Mouse (Mus musculus) hindbrain, embryonic 14.5 days (tissue): ENCODE measurements at regions not wholly inside any gene's neighbourhood (a gene's known extent, or its start where the extent isn't known, plus 50 kb on each side); places are given as distances from the start of the nearest gene placed in this dataset.
A peak's percentile ranks its signal among the peaks of the same experiment; 100 is the strongest.

Experiments used
- ATAC-seq: fragments of 200-750 bp; cut with Nextera tagmentation; 2 replicates; pipeline ENCODE4 v1.8.0; 2017; ENCODE audit warnings: moderate number of reproducible peaks, mild to moderate bottlenecking, moderate TSS enrichment, moderate library complexity; ENCODE audit not compliant: low FRiP score
- DNase-seq: peaks from one replicate; pipeline ENCODE4 v3.0.0-alpha.2; 2015; ENCODE audit warnings: low spot score
- H3K27ac ChIP-seq: fragments of 300-500 bp; sonication (generic); 2 replicates; pipeline ENCODE4 v1.5.1; 2014; ENCODE audit warnings: mild to moderate bottlenecking, moderate library complexity
- H3K27me3 ChIP-seq: fragments of 300-500 bp; sonication (generic); 2 replicates; pipeline ENCODE4 v1.6.1; 2014; ENCODE audit warnings: mild to moderate bottlenecking, low read length, mixed read lengths; ENCODE audit not compliant: control insufficient read depth, insufficient read depth
- H3K36me3 ChIP-seq: fragments of 300-500 bp; sonication (generic); replicated peaks from 2 replicates; pipeline ENCODE4 v1.6.1; 2014; ENCODE audit not compliant: control insufficient read depth, insufficient read depth
- H3K4me1 ChIP-seq: fragments of 300-500 bp; sonication (generic); replicated peaks from 2 replicates; pipeline ENCODE4 v1.6.1; 2014; ENCODE audit warnings: antibody characterized with exemption, low read length, mixed read lengths; ENCODE audit not compliant: control insufficient read depth, insufficient read depth
- H3K4me2 ChIP-seq: fragments of 300-500 bp; sonication (generic); replicated peaks from 2 replicates; pipeline ENCODE4 v1.6.1; 2014; ENCODE audit warnings: mild to moderate bottlenecking, moderate library complexity
- H3K4me3 ChIP-seq: fragments of 300-500 bp; sonication (generic); replicated peaks from 2 replicates; pipeline ENCODE4 v1.5.1; 2014; ENCODE audit warnings: mild to moderate bottlenecking, low read length
- H3K9ac ChIP-seq: fragments of 300-500 bp; sonication (generic); 2 replicates; pipeline ENCODE4 v1.6.1; 2014
- H3K9me3 ChIP-seq: fragments of 300-500 bp; sonication (generic); 2 replicates; pipeline ENCODE4 v1.6.1; 2016; ENCODE audit warnings: low read length; ENCODE audit not compliant: control insufficient read depth
- WGBS: fragments of 180-500 bp; shearing (Covaris S2); extraction: QIAGEN DNeasy Blood & Tissue Kit; methylation state at CpG from one replicate; pipeline ENCODE4 v1.1.7; 2014; 5-methylcytosine and 5-hydroxymethylcytosine counted together

DNA sequence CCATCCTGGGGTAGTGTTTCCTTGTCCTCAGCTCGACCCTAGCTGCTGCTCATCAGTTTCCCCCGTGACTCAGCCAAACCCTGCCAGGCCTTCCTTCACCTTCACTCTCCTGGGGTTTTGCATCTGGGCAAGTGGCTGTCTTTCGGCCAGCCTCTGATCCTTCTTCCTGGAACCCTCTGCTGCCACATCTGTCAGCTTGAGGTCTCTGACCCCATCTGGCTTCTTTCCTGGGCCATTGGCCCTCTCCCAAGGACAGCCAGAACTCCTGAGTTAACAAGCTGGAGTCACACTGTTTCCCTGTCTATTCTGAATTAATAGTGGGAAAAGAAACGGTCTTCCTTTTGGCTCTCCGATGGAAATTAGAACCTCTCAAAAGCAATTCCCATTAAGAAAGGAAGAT lies 767.5 kb downstream of the Gm826 start:
- WGBS: 75% methylated on average over 5 of the region's 5 CpGs
- no peak for DNase-seq
- no peaks in the 10 kb centered on the region for H3K27me3 ChIP-seq
- no peak overlapping the region for H3K4me3 ChIP-seq
- H3K36me3 ChIP-seq: no peaks in the 10 kb centered on the region
- no peak for ATAC-seq
- H3K4me1 ChIP-seq: no peaks in the 10 kb centered on the region
- no peaks in the 10 kb centered on the region for H3K9me3 ChIP-seq
- no peak overlapping the region for H3K4me2 ChIP-seq
- H3K9ac ChIP-seq: no peak overlapping the region
- H3K27ac ChIP-seq: no peak overlapping the region

- ATAC-seq: no peak
- H3K36me3 ChIP-seq: no peaks in the 10 kb centered on the region
- no peak for DNase-seq
Measured at GRCm38 (mm10) chr2:159568391-159568790, 765.6 kb downstream of the Gm826 start.

GRCm38 (mm10) chr2:159571862-159572261 lies 762.1 kb downstream of the Gm826 start:
- ATAC-seq: no peak
- H3K27me3 ChIP-seq: no peaks in the 10 kb centered on the region
- no peak overlapping the region for H3K27ac ChIP-seq
- H3K4me3 ChIP-seq: no peak overlapping the region
- no peaks in the 10 kb centered on the region for H3K4me1 ChIP-seq
- H3K4me2 ChIP-seq: no peak overlapping the region
- no peaks in the 10 kb centered on the region for H3K36me3 ChIP-seq
- DNase-seq: no peak
- 86% methylated on average over 2 of the region's 2 CpGs for WGBS
- H3K9ac ChIP-seq: no peak overlapping the region
- no peaks in the 10 kb centered on the region for H3K9me3 ChIP-seq

More at GRCm38 (mm10) chr2:159568391-159568790, 765.6 kb downstream of the Gm826 start:
- no peak overlapping the region for H3K4me2 ChIP-seq
- no peaks in the 10 kb centered on the region for H3K4me1 ChIP-seq
- no peaks in the 10 kb centered on the region for H3K27me3 ChIP-seq
- no peak overlapping the region for H3K27ac ChIP-seq
- WGBS: 87% methylated on average over 4 of the region's 4 CpGs
- no peak overlapping the region for H3K9ac ChIP-seq
- H3K4me3 ChIP-seq: no peak overlapping the region
- no peaks in the 10 kb centered on the region for H3K9me3 ChIP-seq

GRCm38 (mm10) chr2:159575271-159575670 lies 758.7 kb downstream of the Gm826 start:
- Histone ChIP-seq H3K4me2 (no peak overlapping the region), H3K4me1 (no peaks in the 10 kb centered on the region), H3K9ac (no peak overlapping the region), H3K27me3 (no peaks in the 10 kb centered on the region), H3K27ac (no peak overlapping the region), H3K4me3 (no peak overlapping the region), H3K36me3 (no peaks in the 10 kb centered on the region), H3K9me3 (no peaks in the 10 kb centered on the region)
- ATAC-seq (no peak), DNase-seq (no peak)
- WGBS: 82% methylated on average over 5 of the region's 5 CpGs

DNA sequence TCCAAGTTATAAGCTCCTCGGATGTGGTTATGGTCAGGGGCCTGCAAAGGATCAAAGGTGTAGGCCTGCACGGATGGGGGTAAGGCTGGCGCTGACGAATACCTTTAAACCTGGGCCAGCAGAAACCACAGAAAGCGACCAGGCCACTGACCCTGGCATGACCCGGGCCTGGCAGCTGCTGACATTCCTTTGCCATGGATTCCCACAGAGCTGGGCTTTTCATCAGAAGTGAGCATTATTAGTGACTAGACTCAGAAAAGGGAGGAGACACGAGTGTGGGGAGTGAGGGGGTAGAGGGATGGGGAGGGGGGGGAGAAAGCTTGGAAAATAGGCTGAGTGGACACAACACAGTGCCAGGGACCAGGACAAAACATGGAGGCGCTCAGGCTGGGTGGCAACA lies 750.9 kb downstream of the Gm826 start:
- H3K4me1 ChIP-seq: no peaks in the 10 kb centered on the region
- H3K27ac ChIP-seq: no peak overlapping the region
- H3K9ac ChIP-seq: no peak overlapping the region
- no peak for ATAC-seq
- WGBS: 35% methylated on average over 8 of the region's 8 CpGs
- DNase-seq: no peak
- H3K27me3 ChIP-seq: no peaks in the 10 kb centered on the region
- no peak overlapping the region for H3K4me2 ChIP-seq
- no peaks in the 10 kb centered on the region for H3K9me3 ChIP-seq
- no peaks in the 10 kb centered on the region for H3K36me3 ChIP-seq
- no peak overlapping the region for H3K4me3 ChIP-seq

DNA sequence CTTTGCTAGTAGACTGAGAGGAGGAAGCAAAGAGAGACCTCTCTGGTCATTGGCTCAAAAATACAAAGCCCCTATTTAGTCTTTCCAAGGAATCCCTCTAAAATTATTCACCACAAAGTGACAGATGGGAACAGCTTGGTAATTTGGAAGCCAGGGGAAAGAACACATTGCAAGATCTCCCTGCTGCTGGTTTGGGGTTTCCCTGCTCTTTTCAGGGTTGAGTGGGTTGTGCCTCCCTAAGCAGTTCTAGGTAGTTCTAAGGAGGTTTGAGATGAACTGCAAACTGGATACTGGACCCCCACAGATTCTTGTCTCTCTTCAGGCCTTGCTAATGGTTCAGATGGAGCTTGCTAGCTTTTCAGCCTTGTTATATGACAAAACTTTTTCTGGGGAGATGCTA lies 749.3 kb downstream of the Gm826 start:
- ATAC-seq: no peak
- no peak overlapping the region for H3K4me2 ChIP-seq
- no peak overlapping the region for H3K4me3 ChIP-seq
- H3K4me1 ChIP-seq: no peaks in the 10 kb centered on the region
- no peak overlapping the region for H3K9ac ChIP-seq
- H3K36me3 ChIP-seq: no peaks in the 10 kb centered on the region
- no peaks in the 10 kb centered on the region for H3K27me3 ChIP-seq
- DNase-seq: no peak
- H3K9me3 ChIP-seq: no peaks in the 10 kb centered on the region
- H3K27ac ChIP-seq: no peak overlapping the region

- Histone ChIP-seq H3K9me3 (no peaks in the 10 kb centered on the region), H3K4me1 (no peaks in the 10 kb centered on the region), H3K36me3 (no peaks in the 10 kb centered on the region), H3K27me3 (no peaks in the 10 kb centered on the region), H3K27ac (no peak overlapping the region), H3K4me3 (no peak overlapping the region), H3K4me2 (no peak overlapping the region), H3K9ac (no peak overlapping the region)
- DNase-seq (peak; percentile 41), ATAC-seq (no peak)
- 52% methylated on average over 6 of the region's 6 CpGs for WGBS
Measured at GRCm38 (mm10) chr2:159586697-159587473, 747.1 kb downstream of the Gm826 start.

- H3K9ac ChIP-seq: no peak overlapping the region
- H3K4me1 ChIP-seq: no peaks in the 10 kb centered on the region
- 81% methylated on average over 2 of the region's 2 CpGs for WGBS
- H3K4me2 ChIP-seq: no peak overlapping the region
- DNase-seq (no peak), ATAC-seq (no peak)
- no peak overlapping the region for H3K27ac ChIP-seq
- no peaks in the 10 kb centered on the region for H3K9me3 ChIP-seq
- H3K36me3 ChIP-seq: no peaks in the 10 kb centered on the region
- H3K4me3 ChIP-seq: no peak overlapping the region
- H3K27me3 ChIP-seq: no peaks in the 10 kb centered on the region
Measured at GRCm38 (mm10) chr2:159591396-159592124, 742.4 kb downstream of the Gm826 start.

GRCm38 (mm10) chr2:159592841-159593240 lies 741.1 kb downstream of the Gm826 start:
- H3K27ac ChIP-seq: no peak overlapping the region
- 75% methylated on average over 5 of the region's 5 CpGs for WGBS
- no peak for ATAC-seq

More at GRCm38 (mm10) chr2:159592841-159593240, 741.1 kb downstream of the Gm826 start:
- Histone ChIP-seq H3K4me3 (no peak overlapping the region), H3K9ac (no peak overlapping the region), H3K4me1 (no peaks in the 10 kb centered on the region), H3K9me3 (no peaks in the 10 kb centered on the region), H3K27me3 (no peaks in the 10 kb centered on the region), H3K36me3 (no peaks in the 10 kb centered on the region), H3K4me2 (no peak overlapping the region)
- DNase-seq: no peak
